Mouse (Mus musculus) embryonic fibroblast, embryonic 13.5 days (primary cell): Measurements from ENCODE around the gene Usp6nl.

ENCODE experiments used
- CTCF ChIP-seq: IDR thresholded peaks from 2 replicates; pipeline ENCODE4 v1.5.1; 2011; ENCODE audit warnings: mild to moderate bottlenecking, control low read depth, low read length, moderate library complexity, borderline replicate concordance; ENCODE audit not compliant: insufficient read depth
- POLR2A ChIP-seq: IDR thresholded peaks from 2 replicates; pipeline ENCODE4 v1.6.1; 2011; ENCODE audit warnings: low read depth, mild to moderate bottlenecking, control low read depth, low read length, moderate library complexity

DNA sequence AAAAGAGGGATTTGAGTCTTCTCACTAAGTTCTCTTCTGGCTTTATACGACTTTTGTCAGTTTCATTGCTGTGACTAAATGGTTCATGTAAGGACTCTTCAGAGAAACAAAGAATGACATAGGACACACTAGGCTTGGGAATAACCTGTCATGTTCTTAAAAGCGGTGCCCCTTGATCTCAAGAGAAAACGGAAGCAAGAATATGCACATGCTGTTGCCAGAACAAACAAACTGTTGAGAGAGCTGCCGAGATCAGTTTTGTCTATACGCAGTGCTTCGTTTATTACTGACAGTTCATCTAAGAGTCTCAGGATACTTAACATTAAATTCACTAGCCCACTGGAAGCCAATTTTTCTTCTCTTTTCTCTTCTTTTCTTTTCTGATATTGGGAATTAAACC is 76.4 kb downstream of the Usp6nl start:
- no peak for TF ChIP-seq CTCF
- no peak for TF ChIP-seq POLR2A
